Mouse (Mus musculus): ENCODE data around the gene Ubxn1.

The Ubxn1 gene

DNA sequence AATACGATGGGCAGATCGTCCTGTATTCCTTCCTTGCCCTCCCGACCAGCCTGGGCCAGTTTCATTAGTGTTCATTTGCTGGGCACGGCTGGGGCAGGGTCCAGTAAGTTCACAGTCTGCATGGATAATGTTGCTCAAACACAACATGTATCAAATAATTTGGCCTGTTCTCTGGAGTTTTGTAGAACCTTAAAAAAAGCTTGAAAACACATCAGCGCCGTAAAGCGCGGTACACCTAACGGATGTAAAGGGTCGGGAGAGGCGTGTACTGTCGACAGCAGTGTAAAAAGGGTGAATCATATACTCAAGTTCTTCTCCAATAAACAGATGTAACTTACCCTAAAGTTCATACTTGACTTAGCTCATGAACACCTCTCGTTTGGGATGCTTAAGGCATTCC lies 27.3 kb downstream of the Ubxn1 start:
- peak; percentile 49 for DNase-seq (ENCODE audit: low read depth, low spot score)

DNA sequence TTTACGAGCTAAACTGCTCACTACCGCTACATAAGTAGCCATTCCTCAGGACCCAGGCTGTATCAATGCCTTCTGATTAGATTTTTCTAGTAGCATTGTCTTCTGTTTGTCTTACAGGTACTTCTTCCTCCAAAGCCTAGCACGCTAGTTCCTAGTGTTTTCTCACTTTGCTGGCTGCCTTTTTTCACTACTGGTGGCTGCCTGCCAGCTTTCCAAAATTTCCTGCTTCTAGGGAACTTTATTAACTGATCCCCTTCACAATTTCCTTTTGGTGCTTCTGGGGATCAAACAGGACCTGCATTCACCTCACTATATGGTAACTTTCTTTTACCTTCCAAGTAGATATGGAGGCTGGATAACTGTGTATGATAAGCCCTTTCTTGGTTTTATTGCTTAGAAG lies 27.8 kb downstream of the Ubxn1 start:
- DNase-seq (ENCODE audit: low read depth, low spot score), result no peak

DNA sequence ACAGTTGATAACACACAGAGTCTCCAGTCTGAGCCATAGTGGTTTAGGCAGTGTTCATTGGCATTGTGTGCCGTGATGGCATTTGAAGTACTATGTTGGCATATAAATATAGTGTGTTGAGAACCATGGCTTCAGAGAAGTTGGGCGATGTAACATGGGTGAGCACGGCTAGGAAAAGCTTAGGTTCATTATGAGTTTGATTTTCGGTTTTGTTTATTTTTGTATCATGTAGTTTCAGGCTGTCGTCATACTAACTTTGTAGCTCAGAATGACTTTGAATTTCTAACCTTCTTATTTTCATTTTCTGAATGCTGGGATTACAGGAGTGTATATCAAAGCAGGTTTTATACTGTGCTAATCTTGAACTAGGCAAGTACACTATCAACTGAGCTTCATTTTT lies 32.1 kb downstream of the Ubxn1 start:
- no peak for DNase-seq (ENCODE audit: low read depth, low spot score)

DNA sequence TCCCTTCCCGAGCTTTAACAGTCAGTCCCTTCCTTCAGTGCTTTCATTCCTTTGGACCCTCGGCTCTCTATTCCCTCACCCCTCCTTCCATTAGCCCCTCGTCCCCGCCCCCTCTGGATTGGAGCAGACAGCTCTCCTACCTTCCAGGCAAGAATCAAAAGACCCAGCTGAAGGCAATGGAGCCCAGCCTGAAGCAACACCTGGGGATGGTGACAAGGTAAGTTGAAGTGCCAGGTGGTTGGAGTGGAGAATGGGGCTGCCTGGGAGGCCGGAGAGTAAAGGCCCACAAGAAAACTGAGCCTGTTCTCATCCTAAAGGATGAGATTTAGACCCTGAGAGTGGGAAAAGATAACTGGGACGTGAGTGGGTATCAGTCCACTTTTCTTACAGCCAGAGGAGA lies 37.2 kb downstream of the Ubxn1 start:
- DNase-seq (ENCODE audit: low read depth, low spot score), result no peak

DNA sequence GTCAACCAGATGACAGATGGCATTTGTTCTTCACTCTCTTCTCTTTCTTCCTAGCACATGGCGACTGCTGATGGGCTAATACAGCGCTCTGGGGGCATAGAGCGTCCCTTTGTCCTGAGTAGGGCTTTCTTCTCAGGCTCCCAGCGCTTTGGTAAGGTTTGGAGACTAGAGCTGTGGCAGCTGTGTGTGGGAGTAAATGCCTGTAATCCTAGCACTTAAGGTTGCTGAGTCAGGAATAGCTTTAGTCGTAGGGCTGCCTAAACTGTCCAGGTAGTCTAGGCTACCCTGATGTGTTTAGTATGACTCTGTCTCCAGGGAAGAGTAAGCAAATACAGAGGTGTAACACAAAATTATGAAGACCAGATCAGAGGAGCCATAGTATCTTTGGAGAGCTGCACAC lies 40.5 kb downstream of the Ubxn1 start:
- no peak for DNase-seq (ENCODE audit: low read depth, low spot score)

DNA sequence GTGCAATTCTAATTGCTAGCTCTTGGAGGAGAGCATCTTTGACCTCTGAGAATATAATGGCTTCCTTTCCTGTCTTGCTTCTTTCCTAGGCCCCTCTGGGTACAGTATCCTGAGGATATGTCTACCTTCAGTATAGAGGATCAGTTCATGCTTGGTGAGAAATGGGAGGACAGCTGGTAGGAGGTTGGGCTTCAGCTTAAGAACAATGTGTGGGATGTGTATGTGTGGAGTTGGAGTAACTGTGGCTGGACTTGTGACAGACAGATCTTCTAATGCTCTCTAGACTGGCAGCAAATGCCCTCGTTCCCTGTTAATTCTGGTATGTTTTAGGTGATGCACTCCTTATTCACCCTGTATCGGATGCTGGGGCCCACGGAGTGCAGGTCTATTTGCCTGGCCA lies 42.9 kb downstream of the Ubxn1 start:
- no peak for DNase-seq (ENCODE audit: low read depth, low spot score)

DNA sequence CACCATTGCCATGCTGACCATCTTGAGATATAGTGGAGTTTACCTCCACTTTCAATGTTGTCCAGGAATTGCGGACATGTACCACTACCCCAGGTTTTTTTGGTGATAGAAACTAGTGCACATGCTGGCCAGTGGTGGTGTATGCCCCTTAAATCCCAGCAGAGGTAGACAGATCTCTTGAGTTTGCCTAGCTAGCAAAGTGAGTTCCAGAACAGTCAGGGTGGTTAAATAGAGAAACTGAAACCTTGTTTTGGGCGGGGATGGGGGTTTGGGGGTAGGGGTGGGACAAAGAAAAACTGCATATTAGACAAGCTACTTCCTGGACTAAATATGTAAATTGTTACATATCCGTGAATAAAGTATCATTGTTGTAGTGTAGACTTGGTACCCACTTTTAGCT lies 47.7 kb downstream of the Ubxn1 start:
- peak; percentile 46 for DNase-seq (ENCODE audit: low read depth, low spot score)

DNA sequence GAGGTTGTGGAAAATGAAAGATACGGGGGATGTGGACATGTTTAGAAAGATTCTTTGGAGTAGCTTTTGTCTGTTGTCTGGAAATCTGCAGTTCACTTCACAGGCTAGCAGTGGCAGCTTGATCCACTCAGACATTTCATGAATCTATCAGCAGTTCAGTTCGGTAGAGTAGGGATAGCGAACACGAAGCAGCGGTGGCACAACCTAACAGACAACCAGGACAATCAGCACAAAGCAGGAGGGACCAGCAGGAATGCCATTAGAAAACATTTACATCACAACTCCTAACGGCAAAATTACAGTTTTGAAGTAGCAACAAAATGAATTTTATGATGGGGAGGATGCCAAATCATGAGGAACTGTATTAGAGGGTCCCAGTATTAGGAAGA lies 48.4 kb downstream of the Ubxn1 start:
- DNase-seq (ENCODE audit: low read depth, low spot score), result peak; percentile 28

DNA sequence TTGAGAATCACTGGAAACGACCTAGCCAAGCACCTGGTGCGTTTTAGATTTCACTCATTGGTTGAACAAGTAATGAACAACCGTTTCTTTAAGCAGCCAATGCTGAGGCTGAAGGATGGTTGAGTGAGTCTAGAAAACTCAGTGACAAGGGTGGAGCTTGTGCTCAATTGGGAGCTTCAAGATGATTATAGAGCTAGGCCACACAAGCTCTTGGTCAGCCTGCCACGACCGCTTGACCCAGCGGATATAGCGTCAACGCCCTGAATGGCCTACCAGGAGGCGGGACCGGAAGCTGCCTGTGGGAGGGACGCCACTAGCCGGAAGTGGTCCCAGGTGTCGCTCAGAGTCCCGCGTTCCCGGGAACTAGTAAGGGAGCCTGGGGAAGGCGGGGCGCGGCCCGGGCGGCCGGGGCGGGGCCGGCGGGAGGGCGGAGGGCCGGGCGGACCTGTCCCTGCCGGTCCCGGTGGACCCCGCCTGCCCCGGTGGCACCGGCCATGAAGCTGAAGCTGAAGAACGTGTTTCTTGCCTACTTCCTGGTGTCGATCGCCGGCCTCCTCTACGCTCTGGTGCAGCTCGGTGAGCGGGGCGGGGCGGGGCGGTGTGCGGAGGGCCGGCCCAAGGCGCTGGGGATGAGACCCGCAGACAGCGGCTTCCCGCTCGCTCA lies 48.9 kb downstream of the Ubxn1 start, which contains the start of gene B3gat3:
Gene B3gat3 (plus strand): TSS at position 302 of the 664 bp plus-strand sequence.
- peak; percentile 85 for DNase-seq (ENCODE audit: low read depth, low spot score)

DNA sequence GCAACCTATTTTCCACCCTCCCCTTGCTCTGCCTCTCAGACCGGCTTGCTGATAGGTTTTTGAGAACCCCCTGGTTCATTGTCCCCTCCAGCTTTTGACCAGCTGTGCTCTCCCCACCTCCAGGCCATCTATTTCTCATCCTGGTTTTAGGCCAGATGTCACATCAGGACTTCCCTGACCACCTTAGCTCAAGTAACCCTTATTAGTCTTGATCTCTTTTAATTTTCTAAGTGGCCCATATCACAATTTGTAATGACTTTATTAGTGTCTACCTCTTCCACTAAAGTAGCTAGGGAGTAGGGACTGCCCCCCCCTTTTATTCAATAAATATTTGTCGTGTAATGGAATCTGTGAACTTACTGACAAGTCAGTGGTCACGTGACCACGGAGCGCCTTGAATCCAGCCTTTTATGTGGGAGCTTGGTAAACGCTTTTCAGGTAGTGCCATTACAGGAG lies 49.6 kb downstream of the Ubxn1 start:
- peak; percentile 80 for DNase-seq (ENCODE audit: low read depth, low spot score)

DNA sequence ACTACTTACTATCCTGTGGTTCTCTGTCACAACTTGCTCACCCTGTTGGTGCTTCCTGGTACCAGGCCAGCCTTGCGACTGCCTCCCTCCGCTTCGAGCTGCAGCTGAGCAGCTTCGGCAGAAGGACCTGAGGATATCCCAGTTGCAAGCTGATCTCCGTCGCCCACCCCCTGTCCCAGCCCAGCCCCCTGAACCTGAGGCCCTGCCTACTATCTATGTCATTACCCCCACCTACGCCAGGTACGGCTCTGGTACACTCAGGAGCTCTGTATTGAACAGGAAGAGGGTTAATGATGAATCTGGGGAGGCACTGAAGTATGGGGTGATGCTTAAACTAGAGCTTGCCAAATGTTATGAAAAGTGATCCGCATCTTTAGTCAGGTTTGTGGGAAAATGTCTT lies 50.4 kb downstream of the Ubxn1 start:
- DNase-seq (ENCODE audit: low read depth, low spot score), result peak; percentile 35
